Mouse (Mus musculus): ENCODE data around the gene Olfr1018.

Olfr1018 gene

DNA sequence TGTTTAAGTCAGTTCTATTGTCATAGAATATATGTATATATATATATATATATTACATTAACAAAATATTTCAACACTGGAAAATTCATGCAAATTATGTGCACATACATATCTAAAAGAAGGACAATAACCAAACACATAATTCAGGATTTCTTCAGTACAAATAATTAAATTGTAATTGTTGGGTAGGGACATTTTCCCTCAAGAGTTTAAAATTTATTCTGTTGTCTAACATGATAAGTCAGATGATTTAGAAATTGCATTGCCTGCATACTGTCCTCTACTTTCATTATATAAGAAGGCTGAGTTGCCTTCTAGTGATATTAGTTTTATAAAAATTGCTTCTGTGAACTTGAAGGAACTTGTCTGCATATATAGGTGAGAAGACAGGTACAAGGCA is at the start of gene Olfr1018:
TSS of gene Olfr1018 (plus strand) at position 301 of the 400 bp plus-strand sequence.
- in situ Hi-C loops (cut with MboI, MseI): no loop called here

DNA sequence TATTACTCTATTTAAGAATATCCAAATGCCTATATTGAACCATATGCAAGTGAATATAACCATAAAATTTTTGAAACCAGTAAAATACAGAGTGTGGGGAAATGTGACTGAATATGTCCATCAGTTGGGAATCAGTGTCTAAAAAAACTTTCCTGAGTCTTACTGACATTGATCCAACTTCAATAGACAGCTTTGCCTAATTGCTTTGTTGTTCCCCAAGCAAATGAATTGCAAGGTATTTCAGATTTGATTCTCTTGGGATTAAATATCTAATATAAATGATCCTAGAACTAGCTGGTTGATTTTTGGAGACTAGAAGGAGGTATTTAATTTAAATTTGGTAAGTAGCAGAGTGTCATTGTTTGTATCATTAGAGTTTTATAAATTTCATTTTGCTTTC is 45.9 kb upstream of the Olfr1018 start, which contains the start of gene Olfr1014:
TSS of gene Olfr1014 (plus strand) at position 301 of the 400 bp plus-strand sequence.
- in situ Hi-C loops (cut with MboI, MseI): no loop called here

DNA sequence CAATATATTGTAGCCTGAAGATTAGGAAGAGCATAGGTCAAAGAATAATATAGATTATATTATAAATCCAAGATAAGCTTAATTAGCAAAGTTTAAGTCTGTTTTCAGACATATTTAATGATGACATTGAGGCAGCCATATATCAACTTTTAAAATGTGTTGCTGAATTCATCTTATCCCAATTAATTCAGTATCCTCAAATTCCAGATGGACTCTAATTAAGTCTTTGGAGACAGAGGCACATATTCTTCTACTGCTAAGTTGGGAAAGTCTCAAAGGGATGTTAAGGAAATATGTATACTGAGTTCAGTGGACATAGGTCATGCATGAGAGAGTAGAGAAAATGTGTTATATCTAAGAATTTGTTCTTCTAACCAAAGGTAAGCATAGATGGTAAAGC is 36.6 kb upstream of the Olfr1018 start, which contains the start of gene Olfr1015:
TSS of gene Olfr1015 (plus strand) at position 301 of the 400 bp plus-strand sequence.
- in situ Hi-C loops (cut with MboI, MseI): no loop called here

DNA sequence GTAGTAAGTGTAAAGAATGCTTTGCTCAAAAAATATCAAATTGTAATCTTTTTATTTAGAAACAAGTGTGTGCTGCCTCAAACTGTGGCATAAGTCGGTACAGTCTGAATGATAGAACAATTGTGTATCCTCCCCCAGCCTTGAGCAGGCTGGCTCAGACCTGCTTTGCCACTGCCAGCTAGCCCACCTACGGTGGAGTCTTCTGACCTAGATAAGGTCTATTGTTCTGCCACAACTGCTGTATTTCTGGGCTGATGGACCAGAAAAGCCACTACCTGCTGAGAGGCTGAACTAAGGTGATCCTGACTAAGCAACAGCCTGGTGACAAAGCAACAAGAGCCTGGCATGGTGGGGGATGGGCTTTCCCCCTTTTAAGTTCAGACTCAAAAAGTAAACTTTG is 25.9 kb upstream of the Olfr1018 start:
- in situ Hi-C loops (cut with MboI, MseI): no loop called here

DNA sequence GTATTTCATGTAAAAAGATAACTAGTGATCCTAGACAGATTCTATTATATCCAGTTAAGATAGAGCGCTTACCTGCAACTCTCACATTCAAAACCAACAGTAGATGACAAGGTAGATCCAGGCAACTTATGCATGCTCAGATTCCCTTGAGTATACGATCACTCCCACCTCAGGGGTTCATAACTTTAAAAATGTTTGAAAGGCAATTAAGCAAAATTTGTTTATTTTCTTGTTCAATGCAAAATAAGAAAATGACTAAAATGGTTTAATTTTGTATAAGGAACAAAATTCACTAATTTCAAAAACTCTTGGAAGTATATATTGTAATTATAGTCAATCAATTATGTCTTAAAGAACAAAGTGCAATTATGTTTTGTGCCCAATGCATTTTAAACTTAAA is 15.8 kb upstream of the Olfr1018 start, which contains the start of gene Olfr1016:
TSS of gene Olfr1016 (minus strand) at position 101 of the 400 bp plus-strand sequence.
- in situ Hi-C loops (cut with MboI, MseI): no loop called here

DNA sequence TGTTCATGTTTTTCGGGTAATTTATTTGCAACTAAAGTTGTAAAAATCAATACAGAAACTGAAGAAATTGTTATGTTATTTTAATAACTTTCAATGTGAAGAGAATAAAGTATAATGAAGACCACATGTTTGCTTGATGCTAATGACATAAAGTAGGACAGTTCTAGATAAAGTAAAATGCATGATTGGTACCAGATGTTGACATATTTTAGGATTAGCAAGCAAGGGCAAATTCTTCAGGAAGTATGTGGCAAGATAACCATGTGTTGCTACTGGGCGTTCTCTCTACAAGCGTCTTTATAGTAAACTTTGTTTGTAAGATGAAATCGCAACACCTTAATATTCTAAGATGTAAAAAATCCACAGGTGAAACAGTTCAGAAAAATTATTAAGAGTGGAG is 13.8 kb upstream of the Olfr1018 start:
- in situ Hi-C loops (cut with MboI, MseI): no loop called here

DNA sequence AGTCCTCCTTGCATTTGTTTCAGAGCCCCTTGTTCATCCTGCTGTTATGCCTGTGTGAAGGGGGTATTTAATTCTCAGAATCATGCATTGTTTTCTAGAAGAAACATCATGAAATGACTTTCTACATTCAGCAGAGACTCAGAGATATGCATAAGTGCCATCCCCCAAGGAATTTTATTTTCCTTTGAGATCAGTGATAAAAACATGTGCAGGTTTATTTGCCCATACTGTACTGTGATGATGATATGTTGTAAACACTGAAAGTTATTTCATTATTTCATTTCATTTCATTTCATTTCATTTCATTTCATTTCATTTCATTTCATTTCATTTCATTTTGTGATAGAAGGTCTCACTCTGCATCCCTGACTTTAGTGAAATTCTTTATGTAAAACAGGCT is 27.1 kb downstream of the Olfr1018 start, which contains the start of gene Olfr1019:
TSS of gene Olfr1019 (minus strand) at position 101 of the 400 bp plus-strand sequence.
- in situ Hi-C loops (cut with MboI, MseI): no loop called here

DNA sequence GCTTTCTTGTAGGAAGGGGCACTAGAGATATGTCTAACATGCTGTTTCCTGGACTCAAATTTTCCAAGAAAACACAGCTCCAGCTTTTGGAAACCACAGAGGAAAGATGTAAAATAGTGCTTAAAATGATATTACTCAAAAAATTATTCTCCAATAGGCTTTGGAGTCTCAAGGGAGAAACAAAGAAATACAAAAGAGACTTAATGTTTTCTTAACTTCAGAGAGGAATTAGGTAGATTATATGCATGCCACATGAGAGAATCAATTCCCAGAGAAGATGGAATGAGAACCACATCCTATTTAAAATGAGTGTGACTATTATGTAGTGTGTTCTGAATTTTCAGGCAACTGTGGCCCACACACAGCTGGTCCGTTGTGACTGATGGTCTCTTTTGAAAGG is 28.5 kb downstream of the Olfr1018 start, which contains the start of gene Olfr1020:
TSS of gene Olfr1020 (plus strand) at position 301 of the 400 bp plus-strand sequence.
- in situ Hi-C loops (cut with MboI, MseI): no loop called here

DNA sequence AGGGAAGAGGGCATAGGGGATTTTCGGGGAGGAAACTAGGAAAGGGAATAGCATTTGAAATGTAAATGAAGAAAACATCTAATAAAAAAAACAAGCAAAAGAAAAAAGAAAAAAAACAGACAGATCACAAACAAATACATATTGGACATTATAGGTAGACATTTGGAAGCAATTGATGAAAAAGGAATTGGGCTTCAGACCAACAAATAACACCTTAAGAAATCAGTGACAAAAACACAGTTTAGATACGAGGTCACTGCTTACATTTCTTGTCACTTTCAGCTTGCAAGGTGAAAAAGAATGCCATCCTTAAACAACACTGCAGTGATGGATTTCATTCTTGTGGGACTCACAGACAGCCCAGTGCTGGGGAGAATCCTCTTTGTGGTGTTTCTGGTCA is 50.0 kb downstream of the Olfr1018 start, which contains the start of gene Olfr1022:
TSS of gene Olfr1022 (plus strand) at position 301 of the 400 bp plus-strand sequence.
- in situ Hi-C loops (cut with MboI, MseI): no loop called here

Data from regulatory T cell (primary cell).